Mouse (Mus musculus) central nervous system, embryonic 18 days (tissue): ENCODE measurements around the gene Olfr857. TPM values are rescaled to one million over a fixed set of nuclear protein-coding genes. Genes with fewer than 3 reads are reported as not detected.

ENCODE experiments used
- polyA plus RNA-seq: library from polyadenylated mRNA; depleted of rRNA; stranded (reverse); fragments of >200 nt; gene quantifications from 2 replicates; pipeline ENCODE4 v1.2.3, GENCODE M21; 2012; rRNA removed

Olfr857 gene
- 0.04 and 0.06 TPM in 2 replicates for polyA plus RNA-seq

DNA sequence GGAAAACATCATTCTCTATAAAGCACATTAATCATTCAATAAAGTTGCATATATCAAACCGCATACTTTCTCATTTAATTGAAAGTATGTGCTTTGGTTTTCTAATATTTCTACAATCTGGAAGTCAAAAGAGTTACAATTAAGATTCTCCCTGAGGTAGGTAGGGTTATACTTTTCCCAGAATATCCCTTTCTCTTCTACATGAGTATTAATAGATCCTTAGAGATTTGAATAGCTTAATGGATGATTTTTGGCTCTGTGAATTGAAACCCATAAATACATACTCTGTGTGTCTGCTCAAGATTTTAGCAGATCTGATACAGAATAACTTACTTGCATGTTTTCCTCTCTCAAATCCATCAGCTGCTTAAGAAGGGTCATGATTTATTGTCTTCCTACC, at the start of gene Olfr857:
Olfr857 (plus strand) TSS at position 301 of the 400 bp plus-strand sequence.

Other genes with a start within 250 kb of the Olfr857 start
- gene Olfr850, start 231.2 kb upstream of the Olfr857 start, polyA plus RNA-seq = not detected in 2 replicates
- gene Olfr851, start 216.1 kb upstream of the Olfr857 start, polyA plus RNA-seq = not detected in 2 replicates
- not detected in 2 replicates for gene Olfr853, start 168.4 kb upstream of the Olfr857 start, polyA plus RNA-seq
- not detected in 2 replicates for gene Olfr854, start 142.1 kb upstream of the Olfr857 start, polyA plus RNA-seq
- not detected in 2 replicates for gene Olfr855, start 126.8 kb upstream of the Olfr857 start, polyA plus RNA-seq
- gene Zfp317, start 87.3 kb upstream of the Olfr857 start, polyA plus RNA-seq = 31.7 and 33.6 TPM in 2 replicates
- gene Olfr58, start 70.8 kb downstream of the Olfr857 start, polyA plus RNA-seq = not detected in 2 replicates
- 0.04 and 0.05 TPM in 2 replicates for gene Olfr859, start 95.5 kb downstream of the Olfr857 start, polyA plus RNA-seq
- not detected in 2 replicates for gene Olfr860, start 140.3 kb downstream of the Olfr857 start, polyA plus RNA-seq
- not detected in 2 replicates for gene Olfr862, start 178.6 kb downstream of the Olfr857 start, polyA plus RNA-seq
- not detected in 2 replicates for gene Olfr77, start 207.4 kb downstream of the Olfr857 start, polyA plus RNA-seq